Mouse (Mus musculus) retina, embryonic 14.5 days (tissue): Measurements from ENCODE around the gene Fryl.

Source experiments
- DNase-seq: peaks from one replicate; pipeline ENCODE4 v3.0.0-alpha.2; 2015; ENCODE audit warnings: low spot score

Fryl gene

DNA sequence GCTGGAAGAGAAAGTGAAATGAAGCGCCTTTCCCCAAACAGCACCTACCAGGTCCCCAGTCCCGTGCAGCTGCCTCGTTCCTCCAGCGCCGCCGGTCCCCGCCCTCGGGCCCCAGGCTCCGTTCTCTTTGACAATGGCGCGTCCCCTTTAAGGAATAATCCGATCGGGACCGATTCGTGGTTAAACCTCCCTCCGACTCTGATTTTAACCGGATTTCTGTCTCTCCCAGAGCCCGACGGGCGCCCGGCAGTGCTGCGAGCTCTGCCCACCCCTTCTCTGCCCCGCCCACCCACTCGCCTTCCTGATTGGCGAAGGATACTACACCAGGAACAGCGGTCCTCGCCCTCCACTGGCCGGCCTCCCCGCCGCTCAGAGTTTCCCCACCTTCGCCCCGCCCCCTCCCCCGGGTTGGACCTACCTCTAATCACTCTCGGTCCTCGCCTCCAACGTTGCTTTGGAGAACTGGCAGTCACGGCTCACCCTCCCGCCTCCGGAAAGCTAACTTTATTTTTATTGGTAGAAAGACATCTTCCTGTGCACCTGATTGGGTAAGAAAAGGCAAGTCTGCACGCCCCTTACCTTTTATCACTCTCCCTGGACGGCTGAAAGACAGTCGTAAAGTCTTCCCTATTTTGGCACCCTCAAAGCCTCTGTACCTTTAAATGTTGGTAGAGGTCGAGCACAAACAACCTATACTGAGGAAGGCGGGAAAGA is at the start of gene Fryl:
TSS of gene Fryl (minus strand) at position 268 of the 714 bp plus-strand sequence.
- DNase-seq, result peak; percentile 98

DNA sequence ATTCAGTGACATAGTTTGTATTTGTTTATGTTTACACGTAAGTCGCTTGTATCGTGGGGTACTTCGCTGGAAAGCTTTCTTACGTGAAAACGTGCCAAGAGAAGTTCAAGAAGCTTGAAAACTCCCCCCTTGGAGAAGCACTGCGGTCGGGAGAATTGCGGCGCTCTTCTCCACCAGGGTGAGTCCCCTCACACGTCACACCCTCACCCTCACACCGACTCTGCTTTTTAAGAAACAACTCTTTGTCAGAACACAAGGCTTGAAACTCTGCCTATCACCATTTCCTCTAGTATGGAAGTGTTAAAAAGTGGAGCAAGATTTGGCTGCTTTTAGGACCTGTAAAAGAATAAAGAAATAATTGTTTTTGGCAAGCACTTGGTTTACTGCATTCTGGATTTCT is 48.1 kb upstream of the Fryl start:
- no peak for DNase-seq

DNA sequence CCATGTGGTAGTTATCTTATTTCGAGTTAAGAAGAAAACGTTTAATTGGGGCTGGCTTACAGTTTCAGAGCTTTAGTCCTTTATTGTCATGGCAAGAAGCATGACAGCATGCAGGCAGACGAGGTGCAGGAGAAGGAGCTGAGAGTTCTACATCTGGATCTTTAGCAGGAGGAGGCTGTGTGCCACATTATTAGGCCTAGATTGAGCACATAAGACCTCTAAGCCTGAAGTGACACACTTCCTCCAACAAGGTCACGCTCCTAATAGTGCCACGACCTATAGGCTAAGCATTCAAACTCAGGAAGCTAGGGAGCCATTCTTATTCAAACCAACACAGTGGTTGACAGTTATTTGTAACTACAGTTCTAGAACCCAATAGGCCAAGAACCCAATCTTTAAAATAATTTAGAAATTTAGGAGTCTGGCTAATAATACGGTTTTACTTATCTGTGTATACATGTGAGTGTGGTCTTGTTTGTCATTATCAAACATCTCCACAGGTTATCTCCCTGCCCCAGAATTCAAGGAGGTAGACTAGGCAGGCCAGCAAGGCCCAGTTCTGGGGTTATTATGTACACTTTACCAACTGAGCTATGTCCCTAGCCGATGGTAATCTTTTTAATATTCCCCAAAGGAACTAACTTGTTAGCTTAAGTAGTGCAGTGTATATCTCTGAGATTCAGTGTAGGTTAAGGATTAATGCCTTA is 45.3 kb upstream of the Fryl start:
- DNase-seq, result no peak

DNA sequence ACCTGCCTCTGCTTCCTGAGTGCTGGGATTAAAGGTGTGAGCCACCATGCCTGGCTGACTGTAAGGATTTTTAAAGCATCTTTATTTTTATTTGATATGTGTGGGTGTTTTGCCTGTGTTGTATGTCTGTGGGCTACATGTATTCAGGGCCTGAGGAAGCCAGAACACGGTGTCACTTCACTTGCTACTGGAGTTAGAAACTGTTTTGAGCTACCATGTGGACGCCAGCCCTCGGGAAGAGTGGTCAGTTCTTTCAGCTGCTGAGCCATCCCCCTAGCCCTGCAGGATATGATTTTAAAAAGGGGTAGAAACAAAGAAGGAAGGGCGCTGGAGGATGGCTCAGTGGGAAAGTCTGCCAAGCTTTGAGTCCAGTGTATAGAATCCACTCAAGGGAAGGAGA is 39.5 kb upstream of the Fryl start:
- DNase-seq, result no peak

DNA sequence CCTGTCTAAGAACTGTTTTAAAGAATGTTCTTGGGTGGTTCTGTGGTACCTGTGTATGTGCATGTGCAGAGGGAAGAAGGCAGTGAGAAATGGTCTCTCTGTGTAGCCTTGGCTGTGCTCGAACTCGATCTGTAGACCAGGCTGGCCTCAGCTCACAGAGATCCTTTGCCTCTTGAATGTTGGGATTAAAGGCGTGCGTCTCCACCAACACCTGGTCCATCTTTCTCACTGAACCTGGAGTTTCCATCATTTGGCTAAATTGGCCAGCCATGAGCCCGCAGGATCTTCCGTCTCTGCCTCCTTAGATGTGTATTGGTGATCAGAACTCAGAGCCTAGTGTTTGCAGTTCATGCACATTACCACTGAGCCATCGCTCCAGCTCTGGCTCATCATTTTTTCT is 38.6 kb upstream of the Fryl start:
- DNase-seq, result no peak

DNA sequence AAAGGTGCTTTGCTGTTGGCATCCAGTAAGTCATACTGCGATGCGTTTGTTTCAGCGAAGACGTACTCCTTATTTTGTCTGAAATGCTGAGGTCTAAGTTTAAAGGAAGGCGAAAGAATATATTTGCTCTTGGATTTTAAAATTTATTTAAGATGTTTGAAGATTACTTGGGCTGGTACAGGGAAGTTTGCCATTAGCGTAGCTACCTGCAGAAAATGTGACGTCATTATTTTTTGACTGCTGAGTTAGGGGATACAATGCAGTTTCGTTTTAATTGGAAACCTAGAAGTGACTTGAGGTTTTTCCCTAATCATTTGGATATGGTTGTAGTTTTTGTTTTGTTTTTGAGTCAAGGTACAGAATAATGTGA is 37.0 kb upstream of the Fryl start:
- no peak for DNase-seq

DNA sequence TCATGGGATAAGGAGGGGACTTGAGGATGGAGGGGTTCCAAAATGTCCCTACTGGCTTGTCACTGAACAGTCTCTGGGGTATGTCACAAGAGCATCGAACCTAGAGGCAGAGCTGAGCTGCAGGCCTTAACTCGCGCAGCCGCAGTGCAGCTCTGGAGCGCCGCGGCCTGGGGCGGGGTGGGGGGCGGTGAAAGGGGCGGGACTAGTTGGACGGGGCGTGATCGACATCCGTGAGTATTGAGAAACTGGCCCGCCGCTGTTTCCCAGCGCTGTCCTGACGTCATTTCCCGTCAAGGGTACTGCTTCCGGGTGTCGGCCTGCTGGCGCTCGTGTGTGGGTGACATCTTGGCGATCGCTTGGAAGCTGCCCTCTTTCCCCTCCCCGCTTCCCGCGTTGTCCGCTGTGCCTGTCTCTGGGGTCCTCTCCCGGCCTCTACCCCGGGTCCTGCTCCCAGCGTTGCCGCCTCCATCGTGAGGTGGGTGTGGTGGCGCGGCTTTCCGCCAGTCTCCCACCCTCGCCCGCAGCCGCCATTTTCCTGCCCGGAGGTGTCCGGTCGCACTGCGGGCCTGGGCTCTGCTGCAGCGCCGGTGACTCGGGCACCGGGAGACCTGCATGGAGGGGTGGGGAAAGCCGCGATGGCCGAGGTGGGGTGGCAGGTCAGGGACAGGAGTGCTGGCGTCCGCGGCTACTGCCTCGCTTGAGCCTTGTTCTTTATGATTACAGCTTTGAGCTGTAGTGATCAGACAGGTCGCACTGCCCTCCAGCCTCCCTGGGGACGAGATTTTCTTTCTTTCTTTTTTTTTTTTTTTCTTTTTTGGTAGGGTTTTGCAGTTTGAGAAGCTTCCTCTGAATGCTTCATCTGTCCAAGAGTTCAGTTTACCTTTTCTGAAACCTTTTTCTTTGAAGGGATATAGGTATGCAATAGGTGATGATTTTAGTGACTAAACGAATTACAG is 36.4 kb upstream of the Fryl start, which contains the start of gene Ociad1:
TSS of gene Ociad1 (plus strand) at position 283 of the 956 bp plus-strand sequence.
- DNase-seq, result peak; percentile 99

DNA sequence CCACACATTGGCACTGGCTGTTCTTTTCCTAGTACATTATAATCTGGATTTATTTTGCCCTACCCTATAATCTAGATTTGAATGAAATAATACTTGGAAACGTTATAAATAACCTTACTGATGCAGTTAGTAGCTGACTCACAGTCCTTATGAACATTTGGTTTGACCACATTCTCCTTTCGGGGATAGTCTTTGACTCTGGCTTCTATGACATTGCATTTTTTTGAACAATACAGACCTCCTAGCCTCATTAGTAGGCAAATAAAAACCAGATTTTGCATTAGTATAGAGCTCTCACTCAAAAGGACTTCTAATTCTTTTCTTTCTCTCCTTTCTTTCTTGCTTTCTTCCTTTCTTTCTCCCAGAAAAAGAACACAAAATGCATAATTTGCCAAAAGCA is 33.5 kb upstream of the Fryl start:
- no peak for DNase-seq

DNA sequence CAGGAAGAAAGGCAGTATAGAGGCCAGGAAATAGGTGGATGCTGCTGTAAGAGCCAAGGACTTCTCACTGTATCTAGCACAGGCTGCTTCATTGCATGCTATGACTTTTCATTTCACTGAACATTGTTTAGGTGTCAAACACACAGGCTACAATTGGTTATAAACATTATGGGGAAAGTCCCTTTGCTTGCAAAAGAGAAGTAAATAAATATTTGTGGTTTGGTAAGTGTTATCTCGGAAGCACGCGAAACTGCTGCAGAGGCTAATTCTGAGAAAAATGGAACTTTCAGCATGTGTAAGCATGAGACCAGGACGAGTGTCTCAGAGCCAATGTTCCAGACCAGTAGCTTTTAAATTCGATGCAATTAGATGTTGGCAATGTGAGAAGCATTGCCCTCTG is 30.2 kb upstream of the Fryl start:
- no peak for DNase-seq

DNA sequence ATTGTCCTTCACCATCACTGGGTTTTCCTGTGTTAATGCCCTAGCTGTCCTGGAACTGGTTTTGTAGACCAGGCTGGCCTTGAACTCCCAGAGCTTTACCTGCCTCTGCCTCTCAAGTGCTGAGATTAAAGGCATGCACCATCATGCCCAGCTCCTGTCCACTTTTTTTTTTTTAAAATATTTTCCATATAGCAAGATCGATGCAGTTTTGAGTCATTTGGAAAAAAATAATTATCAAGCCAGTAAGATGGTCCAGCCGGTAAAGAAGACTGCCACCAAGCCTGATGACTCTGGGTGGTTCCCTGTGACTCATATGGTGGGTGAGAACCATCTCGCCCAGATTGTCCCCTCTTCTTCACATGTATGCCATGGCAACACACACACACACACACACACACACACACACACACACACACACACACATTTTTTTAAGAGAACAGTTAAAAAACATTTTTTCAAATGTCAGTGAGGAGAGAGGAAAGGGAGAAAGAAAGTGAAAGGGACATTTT is 29.1 kb upstream of the Fryl start:
- no peak for DNase-seq

DNA sequence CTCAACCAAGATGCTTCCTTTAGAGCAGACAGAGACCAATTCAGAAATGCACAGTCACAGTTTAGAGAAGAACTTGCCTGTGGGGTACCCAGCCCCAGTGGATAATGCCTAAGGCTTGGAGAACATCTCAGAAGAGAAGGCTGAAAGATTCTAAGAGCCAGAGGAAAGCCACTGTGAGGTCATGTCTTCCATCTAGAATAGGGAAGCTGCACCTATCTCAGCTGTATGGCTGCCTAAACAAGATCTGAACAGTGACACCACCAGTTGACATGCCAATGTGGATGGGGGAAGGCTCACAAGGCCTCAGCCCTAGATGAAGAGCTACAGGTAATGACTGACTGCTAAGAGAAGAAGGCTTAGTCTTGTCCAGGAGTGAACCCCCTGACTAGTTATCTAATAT is 27.6 kb upstream of the Fryl start:
- no peak for DNase-seq

DNA sequence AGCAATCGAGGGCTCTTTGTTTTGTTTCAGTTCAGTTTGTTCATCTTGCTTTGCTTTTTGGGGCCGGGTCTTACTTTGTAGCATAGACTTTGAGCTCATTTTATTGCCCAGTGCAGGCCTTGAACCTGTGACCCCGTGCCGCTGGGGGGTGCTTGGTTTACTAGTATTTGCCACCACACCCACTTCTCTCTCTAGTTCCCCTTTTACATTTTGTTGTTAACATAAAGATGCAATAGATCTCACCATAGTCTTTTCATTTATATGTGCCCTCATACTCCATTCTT is 24.1 kb upstream of the Fryl start:
- no peak for DNase-seq

DNA sequence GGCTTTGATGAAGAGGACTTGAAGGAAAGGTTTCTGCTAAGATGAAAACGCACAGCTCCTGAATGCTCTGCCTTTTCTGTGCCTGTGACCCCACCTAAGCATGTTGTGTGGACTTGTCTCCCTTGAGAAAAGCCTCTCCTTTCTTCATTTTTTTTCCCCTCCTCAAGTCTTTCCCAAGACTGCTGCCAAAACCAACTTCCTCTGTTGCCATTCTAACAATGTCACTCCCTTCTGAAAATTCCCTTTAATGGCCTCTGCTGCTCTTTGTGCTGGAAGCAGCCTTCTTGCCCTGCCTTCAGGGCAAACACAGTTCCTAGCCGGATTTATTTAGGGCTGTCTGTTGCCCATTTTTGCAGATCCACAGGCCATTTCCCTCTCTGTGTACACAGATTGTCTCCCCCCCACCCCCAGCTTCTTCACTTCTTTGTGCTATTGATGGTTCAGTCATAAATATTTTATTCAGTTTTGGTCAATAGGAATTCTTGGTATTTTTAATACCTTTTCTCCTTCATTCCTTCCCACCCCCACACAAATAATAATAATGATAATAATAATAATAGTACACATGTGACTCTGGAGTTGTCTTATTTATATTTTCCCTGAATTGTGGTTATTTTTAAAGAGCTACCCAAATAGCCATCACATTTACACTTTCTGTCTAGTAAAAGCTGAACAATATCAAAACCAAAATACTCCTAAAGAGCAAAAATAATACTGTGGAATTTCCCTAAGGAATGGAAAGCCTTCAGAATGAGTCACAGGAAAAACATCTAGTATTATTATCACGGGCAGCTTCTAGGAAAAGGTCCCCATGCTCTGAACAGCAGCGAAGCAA is 23.5 kb upstream of the Fryl start:
- DNase-seq, result no peak

DNA sequence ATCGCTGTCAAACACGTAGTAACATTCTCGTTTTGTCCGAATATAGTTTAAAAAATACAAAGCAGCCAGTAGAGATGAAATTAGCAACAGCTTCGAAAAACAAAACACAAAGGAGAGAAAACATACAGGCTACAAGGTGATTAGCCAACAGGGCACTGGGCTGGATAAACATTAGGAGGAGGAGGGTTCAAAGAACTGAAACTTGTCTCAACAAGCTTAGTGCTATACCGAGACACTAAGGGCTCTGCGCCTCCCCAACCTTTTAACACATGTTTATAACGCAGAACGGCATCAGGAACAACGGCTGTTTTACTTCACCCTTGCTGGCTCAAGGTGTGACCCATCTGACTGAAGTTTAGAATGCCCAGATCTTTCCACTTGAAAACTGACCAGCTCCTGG is 22.8 kb upstream of the Fryl start:
- DNase-seq, result no peak

DNA sequence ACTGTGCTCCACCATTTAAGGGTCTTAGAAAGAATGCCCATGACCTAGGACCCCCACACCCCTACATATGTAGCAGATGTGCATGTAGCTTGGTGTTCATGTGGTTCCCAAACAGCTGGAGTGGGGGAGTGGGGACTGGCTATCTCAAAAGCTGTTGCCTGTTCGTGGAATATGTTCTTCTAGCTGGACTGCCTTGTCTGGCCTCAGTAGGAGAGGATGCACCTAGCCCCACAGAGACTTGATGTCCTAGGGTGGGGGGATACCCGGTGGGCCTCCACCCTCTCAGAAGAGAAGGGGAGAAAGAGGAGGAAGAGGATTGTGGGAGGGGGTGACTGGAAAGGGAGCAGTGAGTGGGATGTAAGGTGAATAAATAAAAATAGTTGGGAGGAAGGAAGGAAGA is 18.5 kb upstream of the Fryl start:
- no peak for DNase-seq

DNA sequence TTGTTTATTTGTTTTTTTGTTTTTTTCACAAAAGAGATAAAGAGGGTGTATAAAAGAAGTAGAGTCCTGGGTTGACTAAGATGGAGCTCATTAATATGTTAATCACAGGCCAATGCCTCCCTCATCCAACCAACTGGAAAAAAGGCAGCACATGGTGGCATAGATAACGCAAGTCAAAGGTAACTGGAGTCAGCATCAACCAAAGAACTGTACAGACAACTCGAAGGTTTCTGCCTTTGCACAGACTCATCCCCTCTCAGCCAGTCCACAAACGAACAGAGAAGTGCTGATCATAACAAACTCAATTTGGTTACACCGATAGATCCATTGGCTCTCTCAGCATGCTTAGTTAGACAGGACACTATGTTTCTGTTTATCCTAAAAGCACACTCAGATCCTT is 16.8 kb upstream of the Fryl start:
- no peak for DNase-seq

DNA sequence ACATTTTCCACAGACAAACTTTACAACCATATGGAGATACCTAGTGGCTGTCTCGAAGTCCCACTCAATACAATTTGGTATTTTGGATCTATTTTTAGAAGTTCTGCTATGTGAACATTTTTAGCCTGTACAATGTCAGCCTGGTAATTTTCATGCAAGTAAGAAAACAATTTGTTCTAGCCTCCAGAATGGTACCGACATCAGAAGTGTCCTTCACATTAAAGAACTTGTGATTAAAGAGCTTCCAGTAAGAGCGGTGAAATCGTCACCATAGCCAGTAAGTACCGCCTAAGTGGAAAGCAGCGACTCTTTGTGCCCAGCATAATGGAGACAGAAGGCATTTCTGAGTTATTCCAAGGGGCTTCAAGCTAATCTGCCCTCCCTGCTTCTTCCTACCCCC is 14.2 kb upstream of the Fryl start:
- DNase-seq, result no peak

DNA sequence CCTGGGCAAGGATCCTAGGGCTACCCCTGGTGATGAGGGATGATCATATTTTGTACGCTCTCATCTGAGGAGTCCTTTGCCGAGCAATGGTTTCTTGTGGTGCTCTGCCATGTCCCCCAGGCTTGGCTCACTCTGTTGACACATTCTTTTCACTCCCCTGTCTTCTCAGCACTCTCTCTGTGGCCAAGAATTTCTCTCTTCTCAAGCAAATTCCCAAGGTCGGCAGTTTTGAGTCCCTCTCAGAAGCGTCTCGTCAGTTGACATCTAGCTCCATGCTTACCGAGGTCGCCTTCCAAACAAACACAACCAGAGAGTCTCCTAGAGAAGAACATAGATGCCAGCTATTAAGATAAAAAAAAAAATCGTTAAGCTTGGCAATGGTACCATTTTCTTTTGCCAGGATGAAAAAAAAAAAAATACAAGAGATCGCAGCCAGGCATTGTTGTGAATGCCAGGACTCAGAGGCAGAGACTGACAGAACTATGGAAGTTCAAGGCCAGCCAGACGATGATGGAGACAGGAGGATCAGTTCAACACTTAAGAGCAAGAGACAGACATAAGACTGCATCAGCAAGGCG is 12.3 kb upstream of the Fryl start:
- DNase-seq, result no peak

DNA sequence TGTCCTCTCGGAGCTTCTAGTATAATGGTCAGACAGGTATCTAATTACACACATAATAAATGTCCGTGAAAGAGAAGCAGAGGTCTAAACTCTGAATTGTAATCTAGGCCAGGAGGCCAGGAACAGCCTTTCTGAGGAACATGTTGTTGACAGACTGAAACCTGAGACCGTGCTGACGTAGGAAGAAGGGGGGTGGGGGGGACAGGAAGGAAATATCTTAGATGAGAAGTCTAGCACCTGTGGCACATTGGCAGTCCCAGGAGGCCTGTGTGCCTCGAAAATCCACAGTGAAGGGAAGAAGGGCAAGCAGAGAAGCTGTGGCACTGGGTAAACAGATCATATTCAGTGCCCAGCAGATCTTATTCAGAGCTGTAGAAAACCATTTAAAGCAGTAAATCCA is 9.0 kb upstream of the Fryl start:
- DNase-seq, result no peak

DNA sequence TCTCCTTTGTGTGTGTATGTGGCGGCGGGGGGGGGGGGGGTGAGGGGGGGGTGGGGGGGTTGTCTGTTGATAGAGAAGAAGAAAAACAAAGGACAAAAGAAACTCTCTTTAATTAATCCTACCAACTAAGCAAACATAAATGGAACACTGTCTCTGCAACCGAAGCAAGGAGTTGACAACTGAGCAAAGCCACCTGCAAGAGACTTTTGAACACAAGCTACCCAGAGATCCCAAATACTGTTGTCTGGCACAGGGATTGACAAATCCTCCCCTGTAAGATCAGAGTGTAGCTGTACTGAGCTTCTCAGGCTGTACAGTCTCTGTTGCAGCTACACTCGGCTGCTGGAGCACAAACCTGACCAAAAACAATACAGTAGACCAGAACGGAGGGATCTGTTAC is 7.7 kb upstream of the Fryl start:
- no peak for DNase-seq

DNA sequence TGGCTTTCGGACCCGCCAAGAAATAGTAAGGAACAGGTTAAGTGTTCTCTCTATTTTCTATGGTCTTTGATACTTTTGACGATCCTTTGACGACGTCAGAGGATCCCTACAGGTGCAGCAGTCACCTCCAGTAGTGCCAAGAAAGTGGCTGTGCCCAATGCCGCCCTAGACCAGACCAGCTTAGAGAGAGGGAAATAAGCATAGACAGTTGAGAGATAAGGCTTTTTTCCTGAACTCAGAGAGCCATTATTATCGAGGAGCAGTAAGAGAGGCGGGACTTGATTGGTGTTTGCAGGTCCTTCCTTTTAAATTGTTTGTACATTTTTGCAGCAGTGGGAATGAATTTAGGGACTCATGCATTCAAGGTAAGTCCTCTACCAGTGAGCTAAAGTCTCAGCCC is 1.3 kb upstream of the Fryl start:
- DNase-seq, result no peak

DNA sequence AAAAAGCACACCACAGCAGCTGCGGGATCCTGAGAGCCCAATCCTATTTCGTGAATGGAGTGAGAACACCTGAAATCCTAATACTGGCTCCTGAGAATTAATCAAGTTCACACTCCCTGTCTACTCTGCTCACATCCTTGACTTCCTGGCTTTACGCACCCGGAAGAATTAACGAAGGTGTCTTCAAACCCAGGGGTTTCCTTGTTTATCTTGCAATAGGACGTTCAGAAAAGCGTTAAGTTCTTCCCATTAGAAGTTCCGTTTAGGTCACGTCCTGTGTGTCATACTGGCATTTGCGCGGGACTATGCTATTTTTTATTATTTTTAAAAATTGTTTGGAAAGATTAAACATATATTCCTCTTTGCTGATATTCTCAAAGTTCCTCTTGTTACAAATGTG is 677 bp upstream of the Fryl start:
- DNase-seq, result no peak
